Mouse (Mus musculus): ENCODE measurements around the gene Dock6. TPM values are rescaled to one million over a fixed set of nuclear protein-coding genes. Genes with fewer than 3 reads are reported as not detected.
A peak's percentile ranks its signal among the peaks of the same experiment; 100 is the strongest.
"Not testable (repeated sequence)": the region's sequence is repeated elsewhere in the genome, so short reads cannot be mapped to it uniquely, and the experiment has no call there.

Gene Dock6
- polyA plus RNA-seq, 1 experiment from 2014 or later = 24.7 TPM

DNA sequence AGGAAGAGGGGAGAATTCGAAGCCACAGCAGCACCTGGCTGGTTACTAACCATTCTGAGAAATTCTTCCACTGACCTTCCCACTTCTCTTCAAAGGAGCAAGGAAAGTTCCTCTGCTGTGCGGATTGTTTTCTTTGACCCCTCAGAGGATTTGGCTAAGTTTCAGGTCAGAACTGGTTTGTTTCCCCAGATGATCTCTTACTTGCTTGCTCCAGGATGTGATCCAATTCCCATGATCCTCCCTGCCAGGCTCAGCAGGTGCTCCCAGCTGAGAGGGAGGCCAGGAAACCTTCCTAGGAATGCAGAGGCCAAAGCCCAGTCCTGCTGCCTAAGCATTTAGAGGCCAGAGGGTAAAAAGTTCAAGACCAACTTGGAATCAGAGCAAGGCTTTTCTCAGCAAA is 14.2 kb upstream of the Dock6 start:
- Histone ChIP-seq H3K27me3 (ENCODE audit: control insufficient read depth, insufficient read depth, low read length) (no peaks in the 10 kb centered on the region), H3K27ac (ENCODE audit: low read depth, low read length) (no peak overlapping the region), H3K4me2 (ENCODE audit: low read depth) (no peak overlapping the region), H3K36me3 (ENCODE audit: control insufficient read depth, insufficient read depth, low read length) (no peaks in the 10 kb centered on the region), H3K9ac (ENCODE audit: low read length) (no peak overlapping the region), H3K4me3 (ENCODE audit: low read depth, low read length) (no peak overlapping the region), H3K9me3 (ENCODE audit: control insufficient read depth, low read length) (no peaks in the 10 kb centered on the region), H3K4me1 (ENCODE audit: control insufficient read depth, insufficient read depth, low read length) (no peaks in the 10 kb centered on the region)
- WGBS = 52% methylated on average over 2 of the region's 2 CpGs
- ATAC-seq (ENCODE audit: insufficient read depth, low FRiP score, low TSS enrichment) (no peak), DNase-seq (ENCODE audit: low spot score) (no peak)

DNA sequence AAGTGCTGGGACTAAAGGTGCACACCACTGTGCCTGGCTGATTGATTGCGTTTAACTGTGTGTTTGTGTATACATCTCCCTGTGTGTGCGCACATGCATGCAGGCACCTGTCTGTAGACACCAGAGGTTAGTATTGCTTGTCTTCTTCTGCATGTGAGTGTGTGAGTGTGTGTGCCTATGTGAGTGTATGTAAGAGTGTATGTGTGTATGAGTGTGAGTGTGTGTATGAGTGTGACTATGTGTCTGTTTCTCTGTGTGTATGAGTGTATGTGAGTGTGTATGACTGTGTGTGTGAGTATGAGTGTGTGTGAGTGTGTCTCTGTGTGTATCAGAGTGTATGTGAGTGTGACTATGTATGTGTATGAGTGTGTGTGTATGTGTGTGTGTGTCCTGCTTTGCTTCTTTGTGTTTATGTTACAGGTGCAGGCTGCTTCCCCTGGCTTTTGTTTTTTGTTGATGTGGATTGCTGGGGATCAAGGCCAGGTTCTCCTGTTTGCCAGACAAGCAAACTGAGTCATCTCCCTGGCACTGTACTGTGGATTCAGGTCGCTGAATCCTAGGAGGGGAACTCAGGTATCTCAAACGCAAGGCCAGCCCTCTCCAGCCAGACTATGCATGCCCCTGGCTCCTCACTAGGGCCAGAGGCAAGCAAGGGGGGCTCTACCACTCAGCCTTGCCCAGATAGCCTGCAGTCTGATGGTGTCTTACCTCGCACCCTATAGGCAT is 13.4 kb upstream of the Dock6 start:
- Histone ChIP-seq H3K4me2 (ENCODE audit: low read depth) (no peak overlapping the region), H3K27ac (ENCODE audit: low read depth, low read length) (no peak overlapping the region), H3K9ac (ENCODE audit: low read length) (no peak overlapping the region), H3K4me3 (ENCODE audit: low read depth, low read length) (no peak overlapping the region), H3K36me3 (ENCODE audit: control insufficient read depth, insufficient read depth, low read length) (no peaks in the 10 kb centered on the region), H3K27me3 (ENCODE audit: control insufficient read depth, insufficient read depth, low read length) (no peaks in the 10 kb centered on the region), H3K9me3 (ENCODE audit: control insufficient read depth, low read length) (no peaks in the 10 kb centered on the region), H3K4me1 (ENCODE audit: control insufficient read depth, insufficient read depth, low read length) (no peaks in the 10 kb centered on the region)
- WGBS = 67% methylated on average over 5 of the region's 5 CpGs
- ATAC-seq (ENCODE audit: insufficient read depth, low FRiP score, low TSS enrichment) (no peak), DNase-seq (ENCODE audit: low spot score) (no peak)

DNA sequence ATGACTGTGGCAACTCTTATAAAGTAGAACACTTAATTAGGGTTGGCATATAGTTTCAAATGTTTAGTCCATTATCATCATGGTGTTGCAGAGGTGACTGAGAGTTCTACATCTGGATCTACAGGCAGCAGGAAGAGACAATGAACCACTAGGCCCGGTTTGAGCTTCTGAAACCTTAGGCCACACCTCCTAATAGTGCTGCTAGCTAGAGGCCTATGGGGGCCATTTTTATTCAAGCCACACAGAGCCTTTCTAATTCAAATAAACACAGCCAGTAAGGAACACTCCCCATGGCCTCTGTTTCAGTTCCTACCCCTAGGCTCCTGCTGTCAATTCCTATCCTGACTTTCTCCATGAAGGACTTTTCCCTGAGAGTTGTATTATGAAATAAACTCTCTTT is 9.7 kb upstream of the Dock6 start:
- Histone ChIP-seq H3K9ac (ENCODE audit: low read length) (no peak overlapping the region), H3K9me3 (ENCODE audit: control insufficient read depth, low read length) (no peaks in the 10 kb centered on the region), H3K4me2 (ENCODE audit: low read depth) (no peak overlapping the region), H3K36me3 (ENCODE audit: control insufficient read depth, insufficient read depth, low read length) (no peaks in the 10 kb centered on the region), H3K4me3 (ENCODE audit: low read depth, low read length) (no peak overlapping the region), H3K27me3 (ENCODE audit: control insufficient read depth, insufficient read depth, low read length) (no peaks in the 10 kb centered on the region), H3K4me1 (ENCODE audit: control insufficient read depth, insufficient read depth, low read length) (no peaks in the 10 kb centered on the region), H3K27ac (ENCODE audit: low read depth, low read length) (no peak overlapping the region)
- ATAC-seq (ENCODE audit: insufficient read depth, low FRiP score, low TSS enrichment) = no peak
- 83% methylated on average over 1 of the region's 1 CpGs for WGBS
- DNase-seq (ENCODE audit: low spot score) = no peak

DNA sequence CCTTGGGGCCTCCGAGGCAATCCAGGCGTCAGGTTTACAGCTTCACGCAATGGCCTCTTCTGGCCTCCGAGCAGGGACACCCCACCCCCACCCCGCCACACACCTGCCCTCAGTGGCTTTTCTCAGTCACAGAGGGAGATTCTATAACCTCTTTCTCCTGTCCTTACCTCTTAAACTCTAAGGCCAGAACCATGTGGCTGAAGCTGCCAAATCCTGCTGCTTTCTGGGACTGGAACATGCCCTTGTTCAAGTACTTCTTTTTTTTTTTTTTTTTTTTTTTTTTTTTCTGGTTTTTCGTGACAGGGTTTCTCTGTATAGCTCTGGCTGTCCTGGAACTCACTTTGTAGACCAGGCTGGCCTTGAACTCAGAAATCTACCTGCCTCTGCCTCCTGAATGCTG is 7.9 kb upstream of the Dock6 start:
- H3K4me2 ChIP-seq (ENCODE audit: low read depth); H3K9me3 ChIP-seq (ENCODE audit: control insufficient read depth, low read length); H3K27ac ChIP-seq (ENCODE audit: low read depth, low read length); H3K4me3 ChIP-seq (ENCODE audit: low read depth, low read length); ATAC-seq (ENCODE audit: insufficient read depth, low FRiP score, low TSS enrichment); H3K9ac ChIP-seq (ENCODE audit: low read length); DNase-seq (ENCODE audit: low spot score); H3K36me3 ChIP-seq (ENCODE audit: control insufficient read depth, insufficient read depth, low read length); H3K4me1 ChIP-seq (ENCODE audit: control insufficient read depth, insufficient read depth, low read length); H3K27me3 ChIP-seq (ENCODE audit: control insufficient read depth, insufficient read depth, low read length): not testable (repeated sequence)
- 72% methylated on average over 6 of the region's 6 CpGs for WGBS

DNA sequence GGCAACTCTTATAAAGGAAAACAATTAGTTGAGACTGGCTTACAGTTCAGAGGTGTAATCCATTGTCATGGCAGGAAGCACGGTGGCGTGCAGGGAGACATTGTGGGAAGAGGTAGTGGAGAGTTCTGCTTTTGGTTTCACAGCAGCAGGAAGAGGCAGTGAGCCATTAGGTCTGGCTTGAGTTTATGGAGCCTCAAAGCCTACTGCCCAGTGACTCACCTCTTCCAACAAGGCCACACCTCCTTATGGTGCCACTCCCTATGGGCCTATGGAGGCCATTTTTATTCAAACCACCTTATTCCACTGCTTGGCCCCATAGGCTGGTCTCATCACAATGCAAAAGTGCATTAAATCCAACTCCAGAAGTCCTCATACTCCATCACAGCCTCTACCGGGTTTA is 7.2 kb upstream of the Dock6 start:
- H3K4me3 ChIP-seq (ENCODE audit: low read depth, low read length) = no peak overlapping the region
- no peaks in the 10 kb centered on the region for H3K4me1 ChIP-seq (ENCODE audit: control insufficient read depth, insufficient read depth, low read length)
- DNase-seq (ENCODE audit: low spot score) (no peak), ATAC-seq (ENCODE audit: insufficient read depth, low FRiP score, low TSS enrichment) (no peak)
- no peak overlapping the region for H3K4me2 ChIP-seq (ENCODE audit: low read depth)
- no peaks in the 10 kb centered on the region for H3K36me3 ChIP-seq (ENCODE audit: control insufficient read depth, insufficient read depth, low read length)
- H3K27ac ChIP-seq (ENCODE audit: low read depth, low read length) = no peak overlapping the region
- no peaks in the 10 kb centered on the region for H3K27me3 ChIP-seq (ENCODE audit: control insufficient read depth, insufficient read depth, low read length)
- WGBS = 81% methylated on average over 3 of the region's 3 CpGs
- H3K9ac ChIP-seq (ENCODE audit: low read length) = no peak overlapping the region
- no peaks in the 10 kb centered on the region for H3K9me3 ChIP-seq (ENCODE audit: control insufficient read depth, low read length)

DNA sequence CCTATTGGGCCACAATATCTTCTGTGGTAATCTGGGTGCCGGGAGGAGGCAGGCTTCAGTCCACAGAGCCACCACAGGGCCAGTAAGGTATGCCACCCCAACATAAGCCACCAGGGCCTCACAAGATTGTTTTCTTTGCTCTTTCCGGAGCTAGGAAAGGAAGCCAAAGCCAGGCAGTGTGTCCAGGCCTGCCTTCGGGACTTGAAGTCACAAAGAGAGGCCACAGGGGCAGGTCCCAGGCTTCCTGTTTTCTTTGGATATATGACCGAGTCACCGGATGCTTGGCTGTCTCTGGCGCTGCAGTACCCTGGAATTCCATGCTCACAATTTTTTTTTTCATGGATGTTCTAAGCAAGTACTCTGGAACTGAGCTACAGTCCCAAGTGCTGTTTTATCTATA is 5.6 kb upstream of the Dock6 start:
- peak; percentile 29 for DNase-seq (ENCODE audit: low spot score)
- Histone ChIP-seq H3K36me3 (ENCODE audit: control insufficient read depth, insufficient read depth, low read length) (no peaks in the 10 kb centered on the region), H3K27ac (ENCODE audit: low read depth, low read length) (no peak overlapping the region), H3K4me3 (ENCODE audit: low read depth, low read length) (no peak overlapping the region), H3K9ac (ENCODE audit: low read length) (no peak overlapping the region), H3K4me2 (ENCODE audit: low read depth) (no peak overlapping the region), H3K27me3 (ENCODE audit: control insufficient read depth, insufficient read depth, low read length) (no peaks in the 10 kb centered on the region), H3K9me3 (ENCODE audit: control insufficient read depth, low read length) (no peaks in the 10 kb centered on the region), H3K4me1 (ENCODE audit: control insufficient read depth, insufficient read depth, low read length) (no peaks in the 10 kb centered on the region)
- ATAC-seq (ENCODE audit: insufficient read depth, low FRiP score, low TSS enrichment) = no peak
- WGBS = 57% methylated on average over 6 of the region's 6 CpGs

DNA sequence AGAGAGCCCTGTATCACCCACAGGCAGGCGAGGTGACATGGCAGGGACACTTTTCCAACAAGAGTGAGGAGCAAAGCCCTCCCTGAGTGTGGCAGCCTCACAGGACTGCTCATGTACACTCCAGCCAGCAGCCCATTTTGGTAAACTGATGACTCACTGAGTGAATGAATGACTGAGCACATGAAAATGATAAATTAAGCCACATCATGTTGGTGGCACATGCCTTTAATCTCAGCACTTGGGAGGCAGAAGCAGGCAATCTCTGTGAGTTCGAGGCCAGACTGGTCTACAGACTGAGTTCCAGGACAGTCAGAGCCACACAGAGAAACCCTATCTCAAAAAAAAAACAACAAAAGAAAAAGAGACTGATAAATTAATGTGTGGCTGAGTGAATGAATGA is 5.1 kb upstream of the Dock6 start:
- no peak for ATAC-seq (ENCODE audit: insufficient read depth, low FRiP score, low TSS enrichment)
- H3K9me3 ChIP-seq (ENCODE audit: control insufficient read depth, low read length) = no peaks in the 10 kb centered on the region
- no peak for DNase-seq (ENCODE audit: low spot score)
- no peak overlapping the region for H3K9ac ChIP-seq (ENCODE audit: low read length)
- 84% methylated on average over 2 of the region's 2 CpGs for WGBS
- H3K36me3 ChIP-seq (ENCODE audit: control insufficient read depth, insufficient read depth, low read length) = no peaks in the 10 kb centered on the region
- no peaks in the 10 kb centered on the region for H3K27me3 ChIP-seq (ENCODE audit: control insufficient read depth, insufficient read depth, low read length)
- H3K4me3 ChIP-seq (ENCODE audit: low read depth, low read length) = no peak overlapping the region
- no peaks in the 10 kb centered on the region for H3K4me1 ChIP-seq (ENCODE audit: control insufficient read depth, insufficient read depth, low read length)
- H3K27ac ChIP-seq (ENCODE audit: low read depth, low read length) = no peak overlapping the region
- no peak overlapping the region for H3K4me2 ChIP-seq (ENCODE audit: low read depth)

DNA sequence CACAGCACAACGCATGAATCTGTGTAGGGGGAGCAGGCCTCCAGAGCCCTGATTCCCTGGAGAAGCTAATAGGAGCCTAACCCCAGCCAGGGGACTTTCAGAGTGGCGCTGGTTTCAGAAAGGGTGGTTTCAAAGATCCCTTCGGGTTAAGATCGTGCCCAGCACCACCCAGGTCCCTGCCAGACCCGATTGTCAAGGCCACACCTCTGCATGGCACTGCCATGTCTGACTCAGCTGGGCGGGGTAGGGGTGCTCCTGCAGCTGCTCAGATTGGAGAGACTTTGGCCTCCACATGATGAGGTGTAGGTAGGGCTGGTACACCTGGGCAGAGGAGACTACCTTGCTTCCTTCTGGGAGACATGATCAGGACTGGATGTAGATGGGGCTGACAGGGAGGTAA is 2.5 kb upstream of the Dock6 start:
- no peak overlapping the region for H3K27ac ChIP-seq (ENCODE audit: low read depth, low read length)
- no peaks in the 10 kb centered on the region for H3K9me3 ChIP-seq (ENCODE audit: control insufficient read depth, low read length)
- ATAC-seq (ENCODE audit: insufficient read depth, low FRiP score, low TSS enrichment) (no peak), DNase-seq (ENCODE audit: low spot score) (no peak)
- no peaks in the 10 kb centered on the region for H3K27me3 ChIP-seq (ENCODE audit: control insufficient read depth, insufficient read depth, low read length)
- H3K9ac ChIP-seq (ENCODE audit: low read length) = no peak overlapping the region
- H3K4me1 ChIP-seq (ENCODE audit: control insufficient read depth, insufficient read depth, low read length) = peaks cover 7% of the 10 kb centered on the region; the same call in 1 of the 2 replicates
- no peak overlapping the region for H3K4me3 ChIP-seq (ENCODE audit: low read depth, low read length)
- no peak overlapping the region for H3K4me2 ChIP-seq (ENCODE audit: low read depth)
- 84% methylated on average over 6 of the region's 6 CpGs for WGBS
- no peaks in the 10 kb centered on the region for H3K36me3 ChIP-seq (ENCODE audit: control insufficient read depth, insufficient read depth, low read length)

DNA sequence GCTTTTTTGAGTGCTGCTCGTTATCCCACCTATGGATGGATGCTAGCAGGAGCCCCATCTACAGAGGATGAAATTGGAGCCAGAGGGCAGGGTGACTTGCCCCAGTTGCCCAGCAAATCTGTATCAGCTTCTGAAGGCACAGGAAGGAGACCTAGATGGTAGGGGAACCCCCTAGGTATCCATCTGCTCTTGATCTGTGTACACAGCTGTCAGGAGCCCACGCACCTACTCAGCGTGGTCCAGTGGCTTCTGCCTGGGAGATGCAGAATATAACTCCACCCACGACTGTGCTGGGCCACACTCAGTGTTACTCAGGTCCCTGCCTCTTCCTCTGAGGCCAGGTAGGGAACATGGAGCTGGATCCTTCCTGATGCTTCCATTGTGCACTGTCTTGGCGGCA is 1.5 kb upstream of the Dock6 start:
- no peak overlapping the region for H3K27ac ChIP-seq (ENCODE audit: low read depth, low read length)
- ATAC-seq (ENCODE audit: insufficient read depth, low FRiP score, low TSS enrichment) (no peak), DNase-seq (ENCODE audit: low spot score) (no peak)
- H3K36me3 ChIP-seq (ENCODE audit: control insufficient read depth, insufficient read depth, low read length) = no peaks in the 10 kb centered on the region
- H3K4me2 ChIP-seq (ENCODE audit: low read depth) = no peak overlapping the region
- H3K9me3 ChIP-seq (ENCODE audit: control insufficient read depth, low read length) = no peaks in the 10 kb centered on the region
- H3K9ac ChIP-seq (ENCODE audit: low read length) = no peak overlapping the region
- H3K27me3 ChIP-seq (ENCODE audit: control insufficient read depth, insufficient read depth, low read length) = no peaks in the 10 kb centered on the region
- WGBS = 75% methylated on average over 5 of the region's 5 CpGs
- H3K4me1 ChIP-seq (ENCODE audit: control insufficient read depth, insufficient read depth, low read length) = peaks cover 7% of the 10 kb centered on the region; the same call in 1 of the 2 replicates
- H3K4me3 ChIP-seq (ENCODE audit: low read depth, low read length) = no peak overlapping the region
